Mouse (Mus musculus): Measurements from ENCODE around the gene Col11a1. TPM values are rescaled to one million over a fixed set of nuclear protein-coding genes. Genes with fewer than 3 reads are reported as not detected.

Gene Col11a1
- polyA plus RNA-seq, 1 experiment from 2014 or later, result 0.97 TPM

DNA sequence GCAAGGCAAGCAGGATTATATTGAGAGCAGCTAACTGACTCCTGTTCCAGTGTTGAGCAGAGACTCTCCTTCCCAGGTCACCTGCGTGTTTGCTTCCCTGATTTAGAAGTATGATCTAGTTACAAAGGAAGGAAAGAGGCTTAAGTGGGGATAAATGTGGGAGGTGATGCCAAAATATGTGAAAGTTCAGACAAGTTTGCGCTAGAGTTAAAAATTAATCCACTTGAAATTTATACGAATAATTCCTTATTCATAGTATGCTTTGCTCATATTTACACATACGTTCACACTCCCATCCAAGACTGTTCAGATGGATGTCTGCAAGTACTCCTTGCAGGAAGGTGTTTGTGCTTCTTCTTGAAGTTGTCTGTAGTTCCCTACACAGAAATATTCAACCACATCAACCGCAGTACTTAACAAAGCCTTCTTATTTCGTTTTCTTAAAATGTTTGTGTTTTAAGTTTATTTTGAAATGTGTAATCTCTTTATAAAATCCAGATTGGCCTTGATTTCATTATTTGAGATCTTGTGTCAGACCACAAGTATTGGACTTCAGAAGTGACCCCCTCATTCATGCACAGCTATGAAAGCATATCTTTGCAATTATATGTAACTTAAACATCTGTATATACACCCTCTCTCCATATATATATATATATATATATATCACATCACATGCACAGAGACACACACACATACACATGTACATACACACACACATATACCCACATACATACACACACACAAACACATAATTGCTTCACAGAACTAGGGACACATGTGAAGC, 167.8 kb downstream of the Col11a1 start:
- no peaks in the 10 kb centered on the region for H3K4me1 ChIP-seq (ENCODE audit: insufficient read depth)
- H3K9me3 ChIP-seq (ENCODE audit: low read length), result no peaks in the 10 kb centered on the region
- no peak for TF ChIP-seq CTCF (IDR thresholded peaks at IDR 0.05; ENCODE audit: low read depth)
- TF ChIP-seq EP300 (IDR thresholded peaks at IDR 0.05; ENCODE audit: low read depth), result no peak
- H3K9ac ChIP-seq (replicated peaks), result no peak overlapping the region
- H3K4me2 ChIP-seq (ENCODE audit: low read depth, low read length), result no peak overlapping the region
- H3K27me3 ChIP-seq (ENCODE audit: insufficient read depth, low read length), result no peaks in the 10 kb centered on the region
- no peak overlapping the region for H3K4me3 ChIP-seq (ENCODE audit: low read depth, low read length)
- 74% methylated on average over 6 of the region's 6 CpGs for WGBS (ENCODE audit: insufficient replicate concordance)
- ATAC-seq (no peak), DNase-seq (no peak)
- no peak overlapping the region for H3K27ac ChIP-seq (ENCODE audit: low read depth)
- H3K36me3 ChIP-seq (replicated peaks; ENCODE audit: insufficient read depth, low read length), result no peaks in the 10 kb centered on the region

GRCm38 (mm10) chr3:114212255-114212654, 181.9 kb downstream of the Col11a1 start:
- Histone ChIP-seq H3K4me1 (ENCODE audit: insufficient read depth) (no peaks in the 10 kb centered on the region), H3K36me3 (replicated peaks; ENCODE audit: insufficient read depth, low read length) (no peaks in the 10 kb centered on the region), H3K27ac (ENCODE audit: low read depth) (no peak overlapping the region), H3K9ac (replicated peaks) (no peak overlapping the region), H3K27me3 (ENCODE audit: insufficient read depth, low read length) (no peaks in the 10 kb centered on the region), H3K4me2 (ENCODE audit: low read depth, low read length) (no peak overlapping the region), H3K4me3 (ENCODE audit: low read depth, low read length) (no peak overlapping the region), H3K9me3 (ENCODE audit: low read length) (no peaks in the 10 kb centered on the region)
- TF ChIP-seq EP300 (IDR thresholded peaks at IDR 0.05; ENCODE audit: low read depth), result no peak
- no peak for TF ChIP-seq CTCF (IDR thresholded peaks at IDR 0.05; ENCODE audit: low read depth)
- 68% methylated on average over 4 of the region's 4 CpGs for WGBS (ENCODE audit: insufficient replicate concordance)
- DNase-seq (no peak), ATAC-seq (no peak)

DNA sequence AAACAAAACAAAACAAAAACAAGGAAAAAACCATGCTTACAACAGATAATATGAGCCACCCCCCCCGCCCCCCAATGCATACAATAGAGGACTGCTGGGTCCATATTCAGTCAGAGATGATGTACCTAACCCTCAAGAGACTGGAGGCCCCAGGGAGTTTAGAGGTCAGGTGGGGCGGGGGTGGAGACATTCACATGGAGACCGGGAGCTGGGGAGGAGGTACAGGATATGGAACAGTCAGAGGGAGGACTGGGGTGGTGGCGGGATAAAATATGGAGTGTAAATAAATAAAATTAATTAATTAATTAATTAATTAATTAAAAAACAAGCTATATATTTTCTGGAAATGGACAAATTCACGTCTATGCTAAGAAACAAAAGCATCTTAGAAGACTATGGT, 185.8 kb downstream of the Col11a1 start:
- WGBS (ENCODE audit: insufficient replicate concordance), result 65% methylated on average over 5 of the region's 5 CpGs
- TF ChIP-seq EP300 (IDR thresholded peaks at IDR 0.05; ENCODE audit: low read depth) (no peak), CTCF (IDR thresholded peaks at IDR 0.05; ENCODE audit: low read depth) (no peak)
- ATAC-seq, result no peak

DNA sequence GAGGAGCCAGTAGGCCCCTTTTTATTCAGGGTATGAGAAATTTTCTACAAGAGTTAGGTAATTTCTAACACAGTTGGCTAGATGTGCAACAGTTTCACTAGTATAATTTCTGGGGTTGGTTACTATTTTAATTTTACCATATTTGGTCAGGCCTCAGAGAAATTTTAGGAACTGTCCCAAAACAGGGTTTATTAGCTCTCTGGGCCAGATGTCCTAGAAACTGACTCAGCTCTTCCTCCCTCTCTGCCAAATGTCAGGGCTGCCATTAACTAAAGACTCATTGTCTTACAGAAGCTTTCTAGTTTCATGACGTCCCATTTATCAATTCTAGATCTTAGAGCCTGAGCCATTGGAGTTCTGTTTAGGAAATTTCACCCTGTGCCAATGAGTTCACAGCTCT, 199.2 kb downstream of the Col11a1 start:
- no peaks in the 10 kb centered on the region for H3K4me1 ChIP-seq (ENCODE audit: insufficient read depth)
- no peak for TF ChIP-seq EP300 (IDR thresholded peaks at IDR 0.05; ENCODE audit: low read depth)
- TF ChIP-seq CTCF (IDR thresholded peaks at IDR 0.05; ENCODE audit: low read depth), result no peak
- H3K4me2 ChIP-seq (ENCODE audit: low read depth, low read length), result no peak overlapping the region
- H3K36me3 ChIP-seq (replicated peaks; ENCODE audit: insufficient read depth, low read length), result no peaks in the 10 kb centered on the region
- no peak overlapping the region for H3K9ac ChIP-seq (replicated peaks)
- H3K9me3 ChIP-seq (ENCODE audit: low read length), result no peaks in the 10 kb centered on the region
- no peak overlapping the region for H3K27ac ChIP-seq (ENCODE audit: low read depth)
- no peak for ATAC-seq
- H3K27me3 ChIP-seq (ENCODE audit: insufficient read depth, low read length), result no peaks in the 10 kb centered on the region
- WGBS (ENCODE audit: insufficient replicate concordance), result 52% methylated on average over 1 of the region's 1 CpGs
- no peak overlapping the region for H3K4me3 ChIP-seq (ENCODE audit: low read depth, low read length)
- DNase-seq, result no peak

More for the DNA sequence above, 185.8 kb downstream of the Col11a1 start:
- H3K9ac ChIP-seq (replicated peaks), result no peak overlapping the region
- H3K9me3 ChIP-seq (ENCODE audit: low read length), result no peaks in the 10 kb centered on the region
- H3K36me3 ChIP-seq (replicated peaks; ENCODE audit: insufficient read depth, low read length), result no peaks in the 10 kb centered on the region
- H3K4me2 ChIP-seq (ENCODE audit: low read depth, low read length), result no peak overlapping the region
- no peak overlapping the region for H3K27ac ChIP-seq (ENCODE audit: low read depth)
- no peaks in the 10 kb centered on the region for H3K27me3 ChIP-seq (ENCODE audit: insufficient read depth, low read length)
- no peak for DNase-seq
- H3K4me1 ChIP-seq (ENCODE audit: insufficient read depth), result no peaks in the 10 kb centered on the region
- H3K4me3 ChIP-seq (ENCODE audit: low read depth, low read length), result no peak overlapping the region

Measured in liver, postnatal 0 days (tissue).